In the genomic region with DNA sequence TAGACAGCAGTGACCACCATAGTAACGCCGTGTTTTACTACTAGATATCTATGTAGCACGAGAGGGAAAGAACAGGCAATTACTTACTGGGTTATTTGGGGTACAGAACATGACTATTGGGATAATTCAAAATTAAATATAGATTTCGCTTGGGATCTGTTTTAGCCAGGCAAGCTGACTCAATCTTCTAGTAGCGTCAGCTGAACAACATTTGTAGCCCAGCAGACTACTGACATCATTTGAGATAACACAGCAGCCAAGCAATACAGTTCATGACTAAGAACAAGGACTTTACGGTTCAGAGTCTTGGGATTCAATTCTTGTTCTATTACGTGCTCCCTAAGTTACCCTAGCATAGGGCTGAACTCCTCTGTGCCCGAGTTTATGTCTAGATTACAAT, we compare ENCODE assay signal across 10 mouse cellular contexts. TPM values are rescaled to one million over a fixed set of nuclear protein-coding genes. Genes with fewer than 3 reads are reported as not detected.
A peak's percentile ranks its signal among the peaks of the same experiment; 100 is the strongest.
DNase-seq lines count a peak whose midpoint lies in the region; ATAC-seq lines count a peak whose summit lies in the region.
"Had no signal": no experiment of that assay in that cellular context is flagged by ENCODE, and none has a peak within 500 bp of the region (broad histone marks: within the 10 kb centered on the region; RNA-seq: fewer than 3 reads in every experiment).

No protein-coding gene starts in this region.

- H3K27me3 ChIP-seq in forebrain, embryonic 15.5 days = no peaks in the 10 kb centered on the region
- H3K27me3 ChIP-seq in midbrain, embryonic 10.5 days (ENCODE audit: low read depth, poor library complexity, severe bottlenecking) = no peaks in the 10 kb centered on the region
- no peaks in the 10 kb centered on the region for H3K27me3 ChIP-seq in neural tube, embryonic 15.5 days (replicated peaks)

- intact Hi-C loops in left cerebral cortex, postnatal 25 days (cut with DNase I) = no loop called here
- intact Hi-C loops in left cerebral cortex, postnatal 36 days (cut with DNase I) = loop anchor here (2.0 kb wide), 1 partner anchor 34 kb away; the partner anchor contains the start of gene Cdkn1b
- intact Hi-C loops in heart, postnatal 10 days (cut with DNase I) = no loop called here

- peak overlapping the region; percentile 94 for H3K27ac ChIP-seq in forebrain, embryonic 15.5 days (replicated peaks)
- H3K27ac ChIP-seq in midbrain, embryonic 10.5 days (replicated peaks) = peak overlapping the region; percentile 90
- H3K27ac ChIP-seq in neural tube, embryonic 15.5 days (replicated peaks) = peak overlapping the region; percentile 91
- H3K27ac ChIP-seq: kidney, postnatal 0 days; stomach, postnatal 0 days had no signal

- ATAC-seq in forebrain, embryonic 15.5 days (replicated peaks) = no peak
- 0 out of 2 replicates have a peak, but pooled peaks have one; percentile 10 for ATAC-seq in neural tube, embryonic 15.5 days (ENCODE audit: low FRiP score)

- H3K9me3 ChIP-seq in forebrain, embryonic 15.5 days = no peaks in the 10 kb centered on the region
- H3K9me3 ChIP-seq in midbrain, embryonic 10.5 days (replicated peaks) = no peaks in the 10 kb centered on the region
- no peaks in the 10 kb centered on the region for H3K9me3 ChIP-seq in neural tube, embryonic 15.5 days (replicated peaks)

- peak overlapping the region; percentile 61 for H3K9ac ChIP-seq in forebrain, embryonic 15.5 days (replicated peaks)
- H3K9ac ChIP-seq in neural tube, embryonic 15.5 days (replicated peaks) = peak overlapping the region; percentile 61

- peak overlapping the region; percentile 66 for H3K4me2 ChIP-seq in forebrain, embryonic 15.5 days (replicated peaks)
- peak overlapping the region; percentile 55 for H3K4me2 ChIP-seq in neural tube, embryonic 15.5 days

- peak overlapping the region; percentile 50 for H3K4me3 ChIP-seq in forebrain, embryonic 15.5 days
- peak overlapping the region; percentile 70 for H3K4me3 ChIP-seq in midbrain, embryonic 10.5 days
- H3K4me3 ChIP-seq in neural tube, embryonic 15.5 days (replicated peaks) = peak overlapping the region; percentile 52

- WGBS in forebrain, embryonic 15.5 days = 65% methylated on average over 8 of the region's 8 CpGs
- WGBS in midbrain, embryonic 10.5 days = 90% methylated on average over 8 of the region's 8 CpGs
- 43% methylated on average over 8 of the region's 8 CpGs for WGBS in neural tube, embryonic 15.5 days

- peaks cover 48% of the 10 kb centered on the region for H3K4me1 ChIP-seq in forebrain, embryonic 15.5 days
- H3K4me1 ChIP-seq in midbrain, embryonic 10.5 days = peaks cover 54% of the 10 kb centered on the region
- H3K4me1 ChIP-seq in neural tube, embryonic 15.5 days = peaks cover 56% of the 10 kb centered on the region

- peaks cover 6% of the 10 kb centered on the region; the same call in 1 of the 2 replicates for H3K36me3 ChIP-seq in forebrain, embryonic 15.5 days
- peaks cover 39% of the 10 kb centered on the region for H3K36me3 ChIP-seq in midbrain, embryonic 10.5 days
- no peaks in the 10 kb centered on the region for H3K36me3 ChIP-seq in neural tube, embryonic 15.5 days

- DNase-seq in left cerebral cortex, postnatal 25 days (ENCODE audit: low spot score in 2 of 2) = peak; percentile 31 to 47
- DNase-seq in left cerebral cortex, postnatal 36 days (ENCODE audit: low spot score in 2 of 2) = no peak
- no peak for DNase-seq in midbrain, embryonic 10.5 days (ENCODE audit: low spot score)
- DNase-seq in right cerebral cortex, postnatal 4 days = no peak
- no peak for DNase-seq in spleen, postnatal 4 days (ENCODE audit: low spot score in 2 of 2)
- DNase-seq in heart, postnatal 10 days = no peak

RNA-seq across cellular contexts. Expression of gene Gpr19, which starts 11.9 kb away (rescaled TPM):
- 10 to 100 TPM; 25.3 to 27.3 TPM for total RNA-seq in left cerebral cortex, postnatal 25 days (2021)
- 10 to 100 TPM; 20.2 to 24.9 TPM for total RNA-seq in left cerebral cortex, postnatal 36 days (2021)
- polyA plus RNA-seq in forebrain, embryonic 15.5 days (2015; fragmentation: Nextera tagmentation; extraction: Ambion mirVana) = 47.7 and 48.1 TPM in 2 replicates
- polyA plus RNA-seq in midbrain, embryonic 10.5 days (2016; fragmentation: Nextera tagmentation; extraction: Ambion mirVana) = 32.3 and 37.7 TPM in 2 replicates
- 31.2 and 37.0 TPM in 2 replicates for polyA plus RNA-seq in neural tube, embryonic 15.5 days (2015; fragmentation: Nextera tagmentation; extraction: Ambion mirVana)
- 1 to 10 TPM; 4.3 to 4.8 TPM for total RNA-seq in heart, postnatal 10 days (2021)

RNA-seq across cellular contexts. Expression of gene Cdkn1b, which starts 33.7 kb away (rescaled TPM):
- 10 to 100 TPM; 40.3 to 43.2 TPM for total RNA-seq in left cerebral cortex, postnatal 25 days (2021)
- 10 to 100 TPM; 41.5 to 46.0 TPM for total RNA-seq in left cerebral cortex, postnatal 36 days (2021)
- polyA plus RNA-seq in forebrain, embryonic 15.5 days (2015; fragmentation: Nextera tagmentation; extraction: Ambion mirVana) = 52.4 and 55.1 TPM in 2 replicates
- polyA plus RNA-seq in midbrain, embryonic 10.5 days (2016; fragmentation: Nextera tagmentation; extraction: Ambion mirVana) = 15.5 and 20.9 TPM in 2 replicates
- 15.7 and 17.3 TPM in 2 replicates for polyA plus RNA-seq in neural tube, embryonic 15.5 days (2015; fragmentation: Nextera tagmentation; extraction: Ambion mirVana)
- total RNA-seq in heart, postnatal 10 days (2021) = 10 to 100 TPM; 45.1 to 53.5 TPM

RNA-seq across cellular contexts. Expression of gene Crebl2, which starts 56.5 kb away (rescaled TPM):
- 10 to 100 TPM; 29.9 to 32.9 TPM for total RNA-seq in left cerebral cortex, postnatal 25 days (2021)
- total RNA-seq in left cerebral cortex, postnatal 36 days (2021) = 10 to 100 TPM; 31.8 to 36.6 TPM
- polyA plus RNA-seq in forebrain, embryonic 15.5 days (2015; fragmentation: Nextera tagmentation; extraction: Ambion mirVana) = 3.8 and 3.9 TPM in 2 replicates
- polyA plus RNA-seq in midbrain, embryonic 10.5 days (2016; fragmentation: Nextera tagmentation; extraction: Ambion mirVana) = 1.0 and 1.3 TPM in 2 replicates
- polyA plus RNA-seq in neural tube, embryonic 15.5 days (2015; fragmentation: Nextera tagmentation; extraction: Ambion mirVana) = 3.9 and 4.6 TPM in 2 replicates
- total RNA-seq in heart, postnatal 10 days (2021) = 1 to 10 TPM; 4.7 to 5.4 TPM

Comparison
In these comparisons a context has a peak if more than half of its experiments do, and no peak if none do; other contexts are left out.
1. DNase-seq: peak in left cerebral cortex, postnatal 25 days (2 of 2); none in left cerebral cortex, postnatal 36 days (0 of 2), midbrain, embryonic 10.5 days (single experiment), right cerebral cortex, postnatal 4 days (single experiment), spleen, postnatal 4 days (0 of 2) and heart, postnatal 10 days (0 of 2).
2. RNA of gene Crebl2, which starts 56.5 kb away (total RNA-seq): 31.8 to 36.6 TPM in left cerebral cortex, postnatal 36 days and 29.9 to 32.9 TPM in left cerebral cortex, postnatal 25 days; 4.7 to 5.4 TPM in heart, postnatal 10 days; every median in the first group is over 4 times any median in the second.
3. Peak in every context shown above with its lines, with median percentiles within 50 percentile points of each other: H3K27ac ChIP-seq and H3K4me3 ChIP-seq.